Mouse (Mus musculus): ENCODE data around the gene Ten1. TPM values are rescaled to one million over a fixed set of nuclear protein-coding genes. Genes with fewer than 3 reads are reported as not detected.

The Ten1 gene
- 10 to 100 TPM; 24.6 to 28.1 TPM for total RNA-seq (2023)

GRCm38 (mm10) chr11:116198639-116199531, at the start of gene Ten1, which contains the start of gene Acox1:
Ten1 (plus strand) TSS chr11:116198855.
Acox1 (minus strand) TSS chr11:116199045.

GRCm38 (mm10) chr11:116167884-116168439, 30.7 kb upstream of the Ten1 start, which contains the start of gene Fbf1:
Fbf1 (minus strand) TSS chr11:116168166.

GRCm38 (mm10) chr11:116237742-116238395, 39.2 kb downstream of the Ten1 start, which contains the start of gene Evpl:
Evpl (minus strand) TSS chr11:116238077.

Other genes with a start within 250 kb of the Ten1 start
- under 1 TPM; 0.07 to 0.09 TPM for gene Itgb4, start 224.1 kb upstream of the Ten1 start, total RNA-seq (2023)
- 1 to 10 TPM; 7.2 to 7.7 TPM for gene Galk1, start 186.1 kb upstream of the Ten1 start, total RNA-seq (2023)
- gene H3f3b, start 170.9 kb upstream of the Ten1 start, total RNA-seq (2023) = 1,000 to 10,000 TPM; 3,921 to 4,178 TPM
- gene Unk, start 168.5 kb upstream of the Ten1 start, total RNA-seq (2023) = 10 to 100 TPM; 20.9 to 23.4 TPM
- 10 to 100 TPM; 87.3 to 94.0 TPM for gene Unc13d, start 120.9 kb upstream of the Ten1 start, total RNA-seq (2023)
- 100 to 1,000 TPM; 124 to 141 TPM for gene Wbp2, start 111.9 kb upstream of the Ten1 start, total RNA-seq (2023)
- gene Trim47, start 71.6 kb upstream of the Ten1 start, total RNA-seq (2023) = under 1 TPM; 0.35 to 0.77 TPM
- gene Trim65, start 67.7 kb upstream of the Ten1 start, total RNA-seq (2023) = 1 to 10 TPM; 6.7 to 8.8 TPM
- gene Mrpl38, start 60.0 kb upstream of the Ten1 start, total RNA-seq (2023) = 10 to 100 TPM; 15.6 to 17.3 TPM
- 1 to 10 TPM; 6.0 to 9.4 TPM for gene Fbf1, start 30.7 kb upstream of the Ten1 start, total RNA-seq (2023)
- 10 to 100 TPM; 25.9 to 28.7 TPM for gene Acox1, start 190 bp downstream of the Ten1 start, total RNA-seq (2023)
- not detected for gene Evpl, start 39.2 kb downstream of the Ten1 start, total RNA-seq (2023)
- 10 to 100 TPM; 36.8 to 39.4 TPM for gene Srp68, start 75.4 kb downstream of the Ten1 start, total RNA-seq (2023)
- not detected for gene Galr2, start 82.1 kb downstream of the Ten1 start, total RNA-seq (2023)
- gene Exoc7, start 108.4 kb downstream of the Ten1 start, total RNA-seq (2023) = 10 to 100 TPM; 37.1 to 42.5 TPM
- gene Foxj1, start 136.5 kb downstream of the Ten1 start, total RNA-seq (2023) = under 1 TPM in 1 of 2 experiments, not detected in 1; 0.22 TPM
- gene Rnf157, start 214.2 kb downstream of the Ten1 start, total RNA-seq (2023) = 1 to 10 TPM; 3.0 to 4.9 TPM
- gene Ubald2, start 235.2 kb downstream of the Ten1 start, total RNA-seq (2023) = 10 to 100 TPM; 69.9 to 86.6 TPM